Mouse (Mus musculus) liver, embryonic 11.5 days (tissue): ENCODE measurements around the gene Gm21992. TPM values are rescaled to one million over a fixed set of nuclear protein-coding genes. Genes with fewer than 3 reads are reported as not detected.

Experiments
- ATAC-seq: fragments of 200-750 bp; cut with Nextera tagmentation; replicated peaks from 2 replicates; pipeline ENCODE4 v1.8.0; 2017; ENCODE audit warnings: moderate number of reproducible peaks, mild to moderate bottlenecking, moderate TSS enrichment, moderate library complexity; ENCODE audit not compliant: low FRiP score
- DNase-seq: peaks from one replicate; pipeline ENCODE4 v3.0.0-alpha.2; 2017; ENCODE audit warnings: low spot score
- H3K27ac ChIP-seq: fragments of 300-500 bp; sonication (generic); 2 replicates; pipeline ENCODE4 v1.5.1; 2014; ENCODE audit warnings: mild to moderate bottlenecking, low read depth, low read length, control low read depth
- H3K27me3 ChIP-seq: fragments of 300-500 bp; sonication (generic); replicated peaks from 2 replicates; pipeline ENCODE4 v1.6.1; 2014; ENCODE audit warnings: low read length, mixed read lengths; ENCODE audit not compliant: control insufficient read depth, insufficient read depth
- H3K36me3 ChIP-seq: fragments of 300-500 bp; sonication (generic); 2 replicates; pipeline ENCODE4 v1.6.1; 2014; ENCODE audit warnings: mild to moderate bottlenecking, low read length, moderate library complexity, mixed read lengths; ENCODE audit not compliant: control insufficient read depth, insufficient read depth
- H3K4me1 ChIP-seq: fragments of 300-500 bp; sonication (generic); replicated peaks from 2 replicates; pipeline ENCODE4 v1.6.1; 2014; ENCODE audit warnings: low read length, mixed read lengths; ENCODE audit not compliant: control insufficient read depth, insufficient read depth
- H3K4me2 ChIP-seq: fragments of 300-500 bp; sonication (generic); 2 replicates; pipeline ENCODE4 v1.6.1; 2014; ENCODE audit warnings: mild to moderate bottlenecking, control low read depth, moderate library complexity
- H3K4me3 ChIP-seq: fragments of 300-500 bp; sonication (generic); 2 replicates; pipeline ENCODE4 v1.5.1; 2014; ENCODE audit warnings: low read depth, low read length, control low read depth
- H3K9ac ChIP-seq: fragments of 300-500 bp; sonication (generic); 2 replicates; pipeline ENCODE4 v1.6.1; 2014; ENCODE audit warnings: low read depth, low read length, control low read depth
- H3K9me3 ChIP-seq: fragments of 300-500 bp; sonication (generic); 2 replicates; pipeline ENCODE4 v1.6.1; 2016; ENCODE audit warnings: low read length, inconsistent platforms, mixed read lengths; ENCODE audit not compliant: control insufficient read depth
- WGBS: fragments of 180-500 bp; shearing (Covaris S2); extraction: QIAGEN DNeasy Blood & Tissue Kit; methylation state at CpG from one replicate; pipeline ENCODE4 v1.1.7; 2014; 5-methylcytosine and 5-hydroxymethylcytosine counted together
- polyA plus RNA-seq: library from polyadenylated mRNA; unstranded; fragments of >200 nt; fragmentation: Nextera tagmentation; extraction: Ambion mirVana; gene quantifications from 2 replicates; pipeline ENCODE4 v1.2.1, GENCODE M21; 2014

The Gm21992 gene
- polyA plus RNA-seq, 1 experiment from 2014 or later: 30.1 TPM

DNA sequence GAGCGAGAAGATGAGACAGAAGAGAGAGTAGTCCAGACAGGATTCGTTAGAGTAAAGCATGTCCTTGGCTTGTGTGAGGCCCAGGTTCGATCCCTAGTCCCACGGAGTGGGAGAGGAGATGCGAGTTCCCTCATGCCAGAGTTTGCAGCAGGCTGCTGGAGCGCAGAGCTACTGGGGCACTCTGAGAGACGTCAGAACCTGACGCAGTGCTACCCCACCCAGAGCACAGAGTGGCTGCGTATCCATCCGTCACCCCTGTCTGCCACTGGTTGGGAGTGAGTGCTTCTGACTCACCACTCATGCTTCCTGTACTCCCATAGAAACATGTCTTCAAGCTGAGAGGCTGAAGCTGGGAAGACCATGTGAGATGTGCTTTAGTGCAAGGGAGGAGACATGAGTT is 69.9 kb downstream of the Gm21992 start:
- H3K9ac ChIP-seq: no peak overlapping the region
- no peaks in the 10 kb centered on the region for H3K36me3 ChIP-seq
- no peaks in the 10 kb centered on the region for H3K9me3 ChIP-seq
- no peak overlapping the region for H3K27ac ChIP-seq
- H3K4me2 ChIP-seq: no peak overlapping the region
- no peaks in the 10 kb centered on the region for H3K27me3 ChIP-seq
- H3K4me3 ChIP-seq: no peak overlapping the region
- DNase-seq (no peak), ATAC-seq (no peak)
- no peaks in the 10 kb centered on the region for H3K4me1 ChIP-seq
- 73% methylated on average over 10 of the region's 10 CpGs for WGBS

DNA sequence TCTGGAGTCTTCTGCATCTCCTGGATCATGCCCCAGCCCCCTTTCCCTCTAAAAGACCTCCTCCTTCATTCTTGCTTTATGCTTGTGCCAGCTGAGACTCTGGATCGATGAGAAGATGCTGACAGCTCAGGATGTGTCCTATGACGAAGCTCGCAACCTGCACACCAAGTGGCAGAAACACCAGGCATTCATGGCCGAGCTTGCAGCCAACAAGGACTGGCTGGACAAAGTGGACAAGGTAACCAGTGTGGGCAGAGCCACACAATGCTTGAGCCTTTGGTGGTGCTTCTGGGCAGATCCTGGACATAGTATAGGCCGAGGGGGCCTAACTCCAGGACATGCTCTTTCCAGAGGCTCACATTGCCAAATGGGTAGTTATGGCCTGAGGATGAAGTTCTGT is 71.7 kb downstream of the Gm21992 start:
- Histone ChIP-seq H3K4me2 (no peak overlapping the region), H3K36me3 (no peaks in the 10 kb centered on the region), H3K9me3 (no peaks in the 10 kb centered on the region), H3K9ac (no peak overlapping the region), H3K4me3 (no peak overlapping the region), H3K4me1 (no peaks in the 10 kb centered on the region), H3K27me3 (no peaks in the 10 kb centered on the region), H3K27ac (no peak overlapping the region)
- 88% methylated on average over 5 of the region's 5 CpGs for WGBS
- ATAC-seq (no peak), DNase-seq (no peak)

DNA sequence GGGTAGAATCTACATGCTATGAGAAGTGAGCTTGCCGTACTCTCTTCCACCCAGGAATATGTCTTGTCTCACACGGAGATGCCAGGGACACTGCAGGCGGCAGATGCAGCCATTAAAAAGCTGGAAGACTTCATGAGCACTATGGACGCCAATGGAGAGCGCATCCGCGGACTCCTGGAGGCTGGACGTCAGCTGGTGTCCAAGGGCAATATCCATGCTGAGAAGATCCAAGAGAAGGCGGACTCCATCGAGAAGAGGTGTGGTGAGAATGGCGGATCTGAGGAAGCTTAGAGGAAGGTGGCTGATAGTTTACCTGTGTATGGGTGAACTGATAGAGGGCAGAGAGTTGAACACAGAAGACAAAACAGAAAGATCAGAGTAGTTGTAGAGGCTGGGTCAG is 72.4 kb downstream of the Gm21992 start:
- no peak for DNase-seq
- WGBS: 92% methylated on average over 11 of the region's 11 CpGs
- Histone ChIP-seq H3K4me3 (no peak overlapping the region), H3K27me3 (no peaks in the 10 kb centered on the region), H3K36me3 (no peaks in the 10 kb centered on the region), H3K9me3 (no peaks in the 10 kb centered on the region), H3K4me1 (no peaks in the 10 kb centered on the region), H3K4me2 (no peak overlapping the region), H3K9ac (no peak overlapping the region), H3K27ac (no peak overlapping the region)
- ATAC-seq: no peak

DNA sequence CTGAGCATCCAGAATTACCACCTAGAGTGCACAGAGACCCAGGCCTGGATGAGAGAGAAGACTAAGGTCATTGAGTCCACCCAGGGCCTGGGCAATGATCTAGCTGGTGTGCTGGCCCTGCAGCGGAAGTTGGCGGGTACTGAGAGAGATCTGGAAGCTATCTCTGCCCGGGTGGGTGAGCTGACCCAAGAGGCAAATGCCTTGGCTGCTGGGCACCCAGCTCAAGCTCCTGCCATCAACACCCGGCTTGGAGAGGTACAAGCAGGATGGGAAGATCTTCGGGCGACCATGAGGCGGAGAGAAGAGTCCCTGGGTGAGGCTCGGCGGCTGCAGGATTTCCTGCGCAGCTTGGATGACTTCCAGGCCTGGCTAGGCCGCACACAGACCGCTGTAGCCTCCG is 73.5 kb downstream of the Gm21992 start:
- no peak for DNase-seq
- H3K4me1 ChIP-seq: no peaks in the 10 kb centered on the region
- no peak overlapping the region for H3K4me3 ChIP-seq
- no peak overlapping the region for H3K27ac ChIP-seq
- no peaks in the 10 kb centered on the region for H3K27me3 ChIP-seq
- 86% methylated on average over 13 of the region's 13 CpGs for WGBS
- ATAC-seq: no peak
- H3K36me3 ChIP-seq: no peaks in the 10 kb centered on the region
- H3K9me3 ChIP-seq: no peaks in the 10 kb centered on the region
- H3K9ac ChIP-seq: no peak overlapping the region
- H3K4me2 ChIP-seq: no peak overlapping the region

DNA sequence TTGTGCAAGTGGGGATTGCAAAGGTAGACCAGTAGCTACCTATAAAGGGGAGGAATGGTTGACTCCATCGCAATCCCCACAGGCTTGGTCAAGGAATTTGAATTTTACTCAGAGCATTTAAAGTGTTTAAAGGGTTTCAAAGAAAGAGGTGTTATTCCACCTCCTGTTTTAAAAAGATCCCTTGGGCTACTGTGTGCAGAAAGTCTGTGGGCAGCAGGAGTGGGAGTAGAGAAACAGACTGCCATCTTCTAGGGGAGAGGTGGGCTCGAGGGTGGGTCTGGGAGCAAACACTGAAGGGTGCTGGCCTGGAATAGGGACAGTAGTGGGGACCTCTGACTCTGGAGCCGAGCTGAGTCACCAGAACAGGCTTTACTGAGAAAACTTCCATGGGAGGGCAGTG is 78.4 kb downstream of the Gm21992 start:
- H3K27me3 ChIP-seq: no peaks in the 10 kb centered on the region
- H3K9me3 ChIP-seq: no peaks in the 10 kb centered on the region
- DNase-seq: no peak
- H3K36me3 ChIP-seq: no peaks in the 10 kb centered on the region
- no peaks in the 10 kb centered on the region for H3K4me1 ChIP-seq
- no peak overlapping the region for H3K27ac ChIP-seq
- H3K4me3 ChIP-seq: no peak overlapping the region
- H3K4me2 ChIP-seq: no peak overlapping the region
- H3K9ac ChIP-seq: no peak overlapping the region
- WGBS: 72% methylated on average over 3 of the region's 3 CpGs
- ATAC-seq: no peak

DNA sequence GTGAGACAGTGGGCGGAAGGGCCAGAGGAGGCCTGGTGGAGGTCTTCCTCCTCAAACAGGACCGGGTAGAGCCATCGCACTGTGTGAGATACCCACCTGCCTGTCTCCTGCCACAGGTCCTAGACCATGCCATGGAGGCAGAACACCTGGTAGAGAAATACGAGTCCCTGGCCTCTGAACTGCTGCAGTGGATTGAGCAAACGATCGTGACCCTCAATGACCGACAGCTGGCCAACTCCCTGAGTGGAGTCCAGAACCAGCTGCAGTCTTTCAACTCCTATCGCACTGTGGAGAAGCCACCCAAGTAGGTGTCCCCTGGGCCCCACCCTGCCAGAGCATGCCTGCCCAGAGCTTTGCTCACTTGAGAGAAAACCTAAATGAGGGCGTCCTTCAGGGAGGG is 82.2 kb downstream of the Gm21992 start:
- DNase-seq (no peak), ATAC-seq (no peak)
- Histone ChIP-seq H3K9ac (no peak overlapping the region), H3K9me3 (no peaks in the 10 kb centered on the region), H3K4me2 (no peak overlapping the region), H3K27ac (no peak overlapping the region), H3K4me3 (no peak overlapping the region), H3K36me3 (no peaks in the 10 kb centered on the region), H3K4me1 (no peaks in the 10 kb centered on the region), H3K27me3 (no peaks in the 10 kb centered on the region)
- 81% methylated on average over 9 of the region's 9 CpGs for WGBS

DNA sequence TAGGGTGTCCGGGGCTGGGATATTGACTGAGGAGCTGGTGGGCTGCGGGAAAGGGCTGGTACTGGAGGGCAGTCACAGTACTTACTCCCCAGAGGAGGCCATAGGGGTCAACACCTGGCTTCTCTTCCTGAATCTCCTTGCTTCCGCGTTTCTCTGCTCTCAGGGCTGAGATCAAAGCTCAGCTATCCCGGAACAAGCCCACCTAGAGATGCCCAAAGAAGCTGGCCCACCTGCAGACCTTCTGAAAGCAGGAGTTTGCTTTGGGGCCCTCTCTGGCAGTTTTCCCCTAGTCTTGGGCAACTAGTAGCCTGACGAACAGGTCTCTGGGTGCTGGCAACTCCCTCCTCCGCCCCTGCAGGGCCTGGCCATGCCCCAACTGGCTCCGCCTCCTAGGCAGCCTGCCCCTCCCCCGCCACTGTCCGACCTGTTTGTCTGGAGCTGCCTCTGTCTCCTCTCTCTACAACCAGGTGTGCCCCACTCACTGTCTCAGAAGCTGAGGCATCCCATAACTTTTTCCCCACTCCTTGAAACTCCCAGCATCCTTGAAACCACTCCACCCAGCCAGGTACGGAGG is 90.7 kb downstream of the Gm21992 start:
- Histone ChIP-seq H3K27ac (no peak overlapping the region), H3K27me3 (peaks cover 6% of the 10 kb centered on the region), H3K4me2 (peak overlapping the region; percentile 42), H3K9me3 (no peaks in the 10 kb centered on the region), H3K4me3 (no peak overlapping the region), H3K4me1 (peaks cover 4% of the 10 kb centered on the region; the same call in 1 of the 2 replicates), H3K9ac (no peak overlapping the region), H3K36me3 (no peaks in the 10 kb centered on the region)
- DNase-seq (no peak), ATAC-seq (no peak)
- 17% methylated on average over 11 of the region's 11 CpGs for whole genome bisulfite sequencing

DNA sequence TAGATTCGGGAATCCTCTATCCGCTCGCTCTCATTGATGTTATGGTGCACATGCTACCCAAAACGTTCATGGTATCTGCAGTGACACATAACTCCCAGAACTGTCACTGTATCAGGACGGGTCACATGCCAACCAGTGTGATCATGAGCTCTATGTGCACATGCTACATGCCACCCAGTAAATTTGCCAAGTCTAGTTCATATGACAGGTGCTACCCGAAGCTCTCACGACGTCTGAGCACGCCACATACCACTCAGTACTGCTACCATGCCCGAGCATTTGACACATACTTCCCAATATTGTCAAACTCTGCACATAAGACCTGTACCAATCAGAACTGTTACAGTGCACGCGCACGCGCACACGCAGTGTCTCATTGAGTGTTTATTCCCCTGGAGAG is 91.3 kb downstream of the Gm21992 start:
- 79% methylated on average over 15 of the region's 15 CpGs for WGBS
- ATAC-seq: no peak
- peaks cover 4% of the 10 kb centered on the region; the same call in 1 of the 2 replicates for H3K4me1 ChIP-seq
- H3K9ac ChIP-seq: no peak overlapping the region
- no peak overlapping the region for H3K4me2 ChIP-seq
- H3K4me3 ChIP-seq: no peak overlapping the region
- no peak for DNase-seq
- H3K9me3 ChIP-seq: no peaks in the 10 kb centered on the region
- H3K36me3 ChIP-seq: no peaks in the 10 kb centered on the region
- peaks cover 12% of the 10 kb centered on the region for H3K27me3 ChIP-seq
- H3K27ac ChIP-seq: no peak overlapping the region

DNA sequence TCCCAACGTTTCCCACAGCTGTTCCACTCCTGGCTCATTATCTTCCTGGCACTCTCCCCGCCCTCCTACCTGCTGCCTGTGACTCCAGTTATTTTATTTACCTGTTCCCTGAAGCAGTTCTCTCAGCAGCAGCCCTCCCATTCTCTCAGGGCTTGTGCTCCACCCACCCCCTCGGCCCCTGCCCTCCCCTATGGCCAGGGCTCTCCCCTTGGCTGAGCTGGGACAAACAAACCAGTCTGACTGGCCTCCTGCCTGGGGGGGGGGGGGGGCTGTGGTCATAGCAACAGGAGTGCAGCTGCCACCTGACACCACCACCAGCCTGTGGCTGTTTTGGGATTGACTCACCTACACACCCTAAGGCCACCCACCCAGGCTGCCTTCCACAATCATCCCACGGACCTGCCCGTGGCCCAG is 92.1 kb downstream of the Gm21992 start:
- 35% methylated on average over 5 of the region's 5 CpGs for WGBS
- H3K27ac ChIP-seq: no peak overlapping the region
- no peak for ATAC-seq
- H3K9ac ChIP-seq: no peak overlapping the region
- H3K4me2 ChIP-seq: no peak overlapping the region
- peaks cover 20% of the 10 kb centered on the region for H3K27me3 ChIP-seq
- H3K36me3 ChIP-seq: no peaks in the 10 kb centered on the region
- H3K4me3 ChIP-seq: no peak overlapping the region
- H3K4me1 ChIP-seq: peaks cover 4% of the 10 kb centered on the region; the same call in 1 of the 2 replicates
- DNase-seq: no peak
- no peaks in the 10 kb centered on the region for H3K9me3 ChIP-seq
